Mouse (Mus musculus) CD8-positive naive resting alpha-beta T cell, adult 2 months (primary cell): Measurements from ENCODE around the gene Brd7.

ENCODE experiments used
- DNase-seq, 2 experiments: peaks; one replicate each; pipeline ENCODE4 v3.0.0; 2022; ENCODE audit warnings: low read depth in 2 of 2, low spot score in 2 of 2

Brd7 gene

GRCm38 (mm10) chr8:88285469-88286356, 76.3 kb downstream of the Brd7 start:
- DNase-seq, result no peak

GRCm38 (mm10) chr8:88284738-88285137, 77.3 kb downstream of the Brd7 start:
- DNase-seq, result no peak

- no peak for DNase-seq
These were observed 78.5 kb downstream of the Brd7 start for GRCm38 (mm10) chr8:88283243-88284115.

GRCm38 (mm10) chr8:88282684-88283083, 79.3 kb downstream of the Brd7 start:
- DNase-seq, result no peak
